Mouse (Mus musculus) neural tube, embryonic 14.5 days (tissue): ENCODE measurements at regions not wholly inside any gene's neighbourhood (a gene's known extent, or its start where the extent isn't known, plus 50 kb on each side); places are given as distances from the start of the nearest gene placed in this dataset.
A peak's percentile ranks its signal among the peaks of the same experiment; 100 is the strongest.

Experiments used
- ATAC-seq: fragments of 200-750 bp; cut with Nextera tagmentation; 2 replicates; pipeline ENCODE4 v1.8.0; 2017; ENCODE audit warnings: low read depth, mild to moderate bottlenecking, moderate TSS enrichment, moderate library complexity
- H3K27ac ChIP-seq: fragments of 300-500 bp; sonication (generic); 2 replicates; pipeline ENCODE4 v1.5.1; 2014; ENCODE audit warnings: low read depth, mild to moderate bottlenecking, control low read depth, low read length, moderate library complexity, mixed read lengths
- H3K27me3 ChIP-seq: fragments of 300-500 bp; sonication (generic); 2 replicates; pipeline ENCODE4 v1.6.1; 2014; ENCODE audit warnings: low read length; ENCODE audit not compliant: control insufficient read depth, insufficient read depth
- H3K36me3 ChIP-seq: fragments of 300-500 bp; sonication (generic); 2 replicates; pipeline ENCODE4 v1.6.1; 2014; ENCODE audit warnings: low read length, mixed read lengths; ENCODE audit not compliant: control insufficient read depth, insufficient read depth
- H3K4me1 ChIP-seq: fragments of 300-500 bp; sonication (generic); 2 replicates; pipeline ENCODE4 v1.6.1; 2014; ENCODE audit warnings: low read length; ENCODE audit not compliant: control insufficient read depth, insufficient read depth
- H3K4me2 ChIP-seq: fragments of 300-500 bp; sonication (generic); 2 replicates; pipeline ENCODE4 v1.6.1; 2014; ENCODE audit warnings: mild to moderate bottlenecking, low read depth, low read length, control low read depth
- H3K4me3 ChIP-seq: fragments of 300-500 bp; sonication (generic); 2 replicates; pipeline ENCODE4 v1.5.1; 2014; ENCODE audit warnings: low read depth, low read length, control low read depth, mixed read lengths
- H3K9ac ChIP-seq: fragments of 300-500 bp; sonication (generic); replicated peaks from 2 replicates; pipeline ENCODE4 v1.6.1; 2014; ENCODE audit warnings: low read depth, mild to moderate bottlenecking, control low read depth, low read length, mixed read lengths
- H3K9me3 ChIP-seq: fragments of 300-500 bp; sonication (generic); 2 replicates; pipeline ENCODE4 v1.6.1; 2016; ENCODE audit warnings: low read length; ENCODE audit not compliant: control insufficient read depth
- WGBS: fragments of 180-500 bp; shearing (Covaris S2); extraction: QIAGEN DNeasy Blood & Tissue Kit; methylation state at CpG from one replicate; pipeline ENCODE4 v1.1.7; 2014; 5-methylcytosine and 5-hydroxymethylcytosine counted together

DNA sequence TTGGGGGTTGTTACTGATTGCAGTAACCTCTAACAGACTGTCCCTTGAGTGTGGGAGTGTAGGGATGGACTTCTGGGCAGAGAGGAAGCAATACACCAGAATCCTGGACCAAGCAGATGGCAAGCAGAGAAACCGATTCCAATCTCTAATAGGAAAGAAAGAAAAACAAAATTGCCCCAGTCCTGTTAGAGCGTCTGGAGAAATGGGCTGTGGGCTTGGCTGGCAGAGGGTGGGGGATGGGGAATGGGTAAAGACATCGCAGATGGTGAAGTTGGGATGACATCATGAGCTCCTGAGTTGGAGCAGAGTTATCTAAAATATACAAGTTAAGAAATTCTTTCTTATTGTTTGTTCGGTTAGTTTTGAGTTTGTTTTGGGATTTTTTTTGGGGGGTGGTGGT is 260.5 kb downstream of the Ptpru start:
- Histone ChIP-seq H3K4me1 (no peaks in the 10 kb centered on the region), H3K4me3 (no peak overlapping the region)

GRCm38 (mm10) chr4:131585946-131586345 is 252.1 kb downstream of the Ptpru start:
- ATAC-seq, result no peak
- no peak overlapping the region for H3K4me2 ChIP-seq
- H3K4me3 ChIP-seq, result no peak overlapping the region
- H3K27me3 ChIP-seq, result no peaks in the 10 kb centered on the region
- 72% methylated on average over 3 of the region's 3 CpGs for WGBS
- H3K9ac ChIP-seq, result no peak overlapping the region
- no peaks in the 10 kb centered on the region for H3K4me1 ChIP-seq
- no peaks in the 10 kb centered on the region for H3K9me3 ChIP-seq
- no peak overlapping the region for H3K27ac ChIP-seq
- H3K36me3 ChIP-seq, result no peaks in the 10 kb centered on the region

More for the DNA sequence above, 260.5 kb downstream of the Ptpru start:
- H3K4me2 ChIP-seq, result no peak overlapping the region
- no peaks in the 10 kb centered on the region for H3K36me3 ChIP-seq
- no peak for ATAC-seq
- H3K9ac ChIP-seq, result no peak overlapping the region
- H3K27me3 ChIP-seq, result no peaks in the 10 kb centered on the region
- WGBS, result 75% methylated on average over 4 of the region's 4 CpGs
- no peak overlapping the region for H3K27ac ChIP-seq
- 0 out of 2 replicates have a peak, but pooled peaks cover 2% of the 10 kb centered on the region for H3K9me3 ChIP-seq

DNA sequence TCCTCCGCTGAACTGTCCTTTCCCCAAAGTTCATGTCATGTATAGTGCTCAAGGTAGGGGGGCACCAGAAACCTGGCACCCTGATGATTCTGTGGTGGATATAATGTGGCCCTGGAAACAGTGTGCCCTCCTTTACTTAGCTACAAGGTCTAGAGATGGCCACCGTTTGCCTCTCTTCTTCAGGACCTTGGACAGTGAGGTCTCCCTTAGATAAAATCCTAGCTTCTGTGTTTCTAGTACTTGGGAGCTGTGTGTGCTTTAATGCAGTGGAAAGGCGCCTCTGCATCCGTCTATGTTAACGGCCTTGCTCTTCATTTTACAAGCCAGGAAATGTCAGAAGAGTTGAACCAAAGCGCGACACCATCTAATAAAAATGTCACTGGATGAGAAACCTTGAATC is 250.6 kb downstream of the Ptpru start:
- Histone ChIP-seq H3K27me3 (no peaks in the 10 kb centered on the region), H3K4me3 (no peak overlapping the region), H3K27ac (no peak overlapping the region), H3K4me1 (no peaks in the 10 kb centered on the region), H3K4me2 (no peak overlapping the region), H3K36me3 (no peaks in the 10 kb centered on the region), H3K9me3 (no peaks in the 10 kb centered on the region), H3K9ac (no peak overlapping the region)
- 61% methylated on average over 7 of the region's 7 CpGs for WGBS
- no peak for ATAC-seq

DNA sequence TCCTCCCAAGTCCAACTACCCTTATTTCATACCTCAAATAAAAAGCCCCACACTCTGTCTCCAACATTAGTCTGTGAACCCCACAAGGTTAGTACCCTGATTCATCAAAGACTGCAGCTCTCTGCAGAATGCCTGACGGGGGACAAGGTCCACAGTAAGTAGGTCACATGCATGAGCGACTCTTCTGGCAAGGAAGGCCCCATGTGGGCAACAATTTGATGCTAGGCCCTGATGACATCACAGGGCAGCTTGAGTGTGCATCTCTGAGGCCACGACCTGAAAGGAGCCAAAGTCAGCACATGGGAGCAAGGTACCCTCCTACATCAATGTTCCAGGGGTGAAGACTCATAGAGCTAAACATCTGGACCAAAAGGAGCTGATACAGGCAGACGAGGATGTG is 248.0 kb downstream of the Ptpru start:
- Histone ChIP-seq H3K9ac (no peak overlapping the region), H3K4me1 (no peaks in the 10 kb centered on the region), H3K4me3 (no peak overlapping the region), H3K4me2 (no peak overlapping the region), H3K27me3 (no peaks in the 10 kb centered on the region), H3K27ac (no peak overlapping the region), H3K36me3 (no peaks in the 10 kb centered on the region), H3K9me3 (no peaks in the 10 kb centered on the region)
- no peak for ATAC-seq
- WGBS, result 70% methylated on average over 4 of the region's 4 CpGs

DNA sequence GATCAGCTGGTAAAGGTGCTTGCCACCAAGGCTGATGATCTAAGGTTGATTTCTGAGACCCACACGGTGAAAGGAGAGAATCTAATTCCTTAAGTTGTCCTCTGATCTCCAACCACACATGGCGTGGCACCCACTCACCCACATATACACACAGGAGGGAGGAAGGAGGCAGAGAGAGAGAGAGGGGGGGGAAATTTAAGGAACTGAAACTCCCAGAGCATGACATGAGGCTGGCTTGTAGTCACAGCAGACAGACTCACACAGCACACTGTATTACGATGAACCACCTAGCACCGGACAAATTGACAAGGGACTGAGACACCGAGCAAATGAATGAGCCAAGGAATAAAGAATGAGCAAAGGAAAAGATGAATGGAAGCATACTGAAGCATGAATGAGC is 246.6 kb downstream of the Ptpru start:
- H3K9me3 ChIP-seq, result no peaks in the 10 kb centered on the region
- no peaks in the 10 kb centered on the region for H3K27me3 ChIP-seq
- no peak overlapping the region for H3K4me3 ChIP-seq
- H3K36me3 ChIP-seq, result no peaks in the 10 kb centered on the region
- H3K4me1 ChIP-seq, result no peaks in the 10 kb centered on the region
- ATAC-seq, result no peak
- 81% methylated on average over 5 of the region's 5 CpGs for WGBS
- H3K9ac ChIP-seq, result no peak overlapping the region
- no peak overlapping the region for H3K4me2 ChIP-seq
- H3K27ac ChIP-seq, result no peak overlapping the region

GRCm38 (mm10) chr4:131597996-131598395 is 240.1 kb downstream of the Ptpru start:
- ATAC-seq, result no peak
- 94% methylated on average over 10 of the region's 10 CpGs for WGBS
- Histone ChIP-seq H3K4me1 (no peaks in the 10 kb centered on the region), H3K36me3 (no peaks in the 10 kb centered on the region), H3K4me3 (no peak overlapping the region), H3K9ac (no peak overlapping the region), H3K4me2 (no peak overlapping the region), H3K27ac (no peak overlapping the region), H3K27me3 (no peaks in the 10 kb centered on the region), H3K9me3 (no peaks in the 10 kb centered on the region)

DNA sequence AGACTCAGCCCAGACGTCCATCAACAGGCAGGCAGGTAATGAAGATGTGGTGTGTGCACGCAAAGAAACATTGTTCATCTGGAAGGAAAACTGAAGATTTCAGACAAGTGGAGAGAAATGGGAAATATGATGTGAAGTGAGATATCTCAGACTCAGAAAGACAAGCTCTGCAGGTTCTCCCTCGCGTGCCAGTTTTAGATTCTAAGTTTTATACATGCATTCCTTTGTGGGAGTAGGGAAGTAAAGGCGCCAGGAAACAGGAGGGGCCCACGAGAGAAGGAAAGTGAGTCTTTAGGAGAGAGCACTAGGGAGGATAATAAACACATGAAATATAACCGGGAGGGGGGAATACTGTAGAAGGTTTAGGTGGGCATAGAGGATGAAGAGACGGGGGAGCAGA is 223.7 kb downstream of the Ptpru start:
- Histone ChIP-seq H3K9ac (no peak overlapping the region), H3K4me2 (no peak overlapping the region), H3K9me3 (no peaks in the 10 kb centered on the region), H3K4me1 (no peaks in the 10 kb centered on the region), H3K36me3 (no peaks in the 10 kb centered on the region), H3K27ac (no peak overlapping the region), H3K27me3 (no peaks in the 10 kb centered on the region), H3K4me3 (no peak overlapping the region)
- no peak for ATAC-seq
- 80% methylated on average over 8 of the region's 8 CpGs for WGBS

- H3K27ac ChIP-seq, result no peak overlapping the region
- no peaks in the 10 kb centered on the region for H3K4me1 ChIP-seq
- H3K9ac ChIP-seq, result no peak overlapping the region
- H3K36me3 ChIP-seq, result no peaks in the 10 kb centered on the region
- no peak for ATAC-seq
- H3K4me3 ChIP-seq, result no peak overlapping the region
- WGBS, result 53% methylated on average over 12 of the region's 12 CpGs
- H3K4me2 ChIP-seq, result no peak overlapping the region
- no peaks in the 10 kb centered on the region for H3K27me3 ChIP-seq
- no peaks in the 10 kb centered on the region for H3K9me3 ChIP-seq
These were observed 222.5 kb downstream of the Ptpru start for GRCm38 (mm10) chr4:131615587-131615986.

DNA sequence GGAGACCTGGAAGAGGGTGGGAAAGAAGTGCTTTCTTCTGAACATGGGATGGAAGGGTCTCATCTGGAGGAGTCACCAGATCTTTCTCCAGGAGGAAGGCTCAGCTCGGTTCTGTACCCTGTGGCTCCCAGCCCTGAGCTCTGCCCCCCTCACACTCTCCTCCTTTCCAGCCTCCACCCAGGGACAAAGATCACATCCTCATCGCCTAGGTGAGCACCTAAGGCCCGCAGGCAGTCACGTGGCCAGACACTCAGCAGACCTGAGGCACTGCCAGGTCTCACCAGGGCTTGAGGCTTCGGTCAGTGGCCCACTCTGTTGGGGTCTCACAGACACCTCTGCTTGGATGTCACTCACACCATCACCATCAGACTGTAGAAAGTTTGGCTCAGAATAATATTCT is 200.0 kb downstream of the Ptpru start:
- Histone ChIP-seq H3K4me3 (no peak overlapping the region), H3K27me3 (no peaks in the 10 kb centered on the region), H3K9me3 (no peaks in the 10 kb centered on the region), H3K4me2 (no peak overlapping the region), H3K4me1 (peaks cover 3% of the 10 kb centered on the region; the same call in 1 of the 2 replicates), H3K9ac (no peak overlapping the region), H3K27ac (no peak overlapping the region), H3K36me3 (no peaks in the 10 kb centered on the region)
- 88% methylated on average over 5 of the region's 5 CpGs for WGBS
- no peak for ATAC-seq

DNA sequence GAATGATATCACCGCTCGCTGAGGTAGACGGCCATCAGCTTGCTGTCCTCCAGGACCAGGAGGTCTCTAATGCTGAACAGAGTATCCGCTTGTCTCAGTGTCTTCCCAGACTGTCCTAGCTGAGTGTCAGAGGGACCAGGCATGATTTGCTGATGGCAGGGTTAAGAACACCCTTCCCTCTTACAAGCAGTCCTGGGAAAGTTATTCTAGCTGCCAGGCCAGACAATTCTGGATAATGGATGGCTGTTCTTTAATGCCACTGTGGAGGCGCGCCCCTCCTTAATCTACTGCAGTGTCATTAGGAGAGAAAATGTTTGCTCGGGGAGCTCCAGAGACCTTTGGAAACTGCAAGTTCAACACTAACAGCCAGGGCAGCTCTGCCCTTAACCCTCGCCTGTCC is 182.1 kb downstream of the Ptpru start:
- H3K9ac ChIP-seq, result no peak overlapping the region
- H3K27ac ChIP-seq, result 0 out of 2 replicates have a peak overlapping the region, but pooled peaks have one; percentile 16
- peaks cover 9% of the 10 kb centered on the region for H3K4me1 ChIP-seq
- no peaks in the 10 kb centered on the region for H3K9me3 ChIP-seq
- ATAC-seq, result peak; percentile 31; the same call in 1 of the 2 replicates
- H3K36me3 ChIP-seq, result no peaks in the 10 kb centered on the region
- H3K27me3 ChIP-seq, result no peaks in the 10 kb centered on the region
- 19% methylated on average over 8 of the region's 8 CpGs for WGBS
- H3K4me3 ChIP-seq, result no peak overlapping the region
- no peak overlapping the region for H3K4me2 ChIP-seq
